ENCODE assay signal across 35 mouse cellular contexts in the genomic region with DNA sequence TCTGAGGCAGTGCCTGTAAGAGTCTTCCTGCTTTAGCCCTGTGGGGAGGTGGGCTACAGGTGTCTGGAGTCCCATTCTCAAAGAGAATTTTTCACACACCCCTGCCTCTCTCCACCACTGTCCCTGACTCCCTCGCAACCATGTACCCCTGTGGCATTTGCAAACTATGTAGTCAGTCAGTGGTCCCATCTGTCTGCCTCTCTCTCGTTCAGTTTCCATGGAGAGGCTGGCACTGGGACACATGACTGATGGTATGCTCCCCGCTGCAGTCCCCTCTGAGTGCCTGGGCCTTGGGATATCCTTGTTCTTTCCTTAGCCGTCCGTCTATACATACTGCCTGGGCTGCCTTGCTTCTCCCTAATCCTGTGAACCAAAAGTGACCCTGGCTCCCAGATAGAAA. TPM values are rescaled to one million over a fixed set of nuclear protein-coding genes. Genes with fewer than 3 reads are reported as not detected.
DNase-seq lines count a peak whose midpoint lies in the region; ATAC-seq and TF ChIP-seq lines count a peak whose summit lies in the region.
"Had no signal": no experiment of that assay in that cellular context is flagged by ENCODE, and none has a peak within 500 bp of the region (broad histone marks: within the 10 kb centered on the region; RNA-seq: fewer than 3 reads in every experiment).

No protein-coding gene starts in this region.

- H3K9ac ChIP-seq in liver, embryonic 15.5 days, result no peak overlapping the region
- no peak overlapping the region for H3K9ac ChIP-seq in liver, postnatal 0 days (replicated peaks)
- H3K9ac ChIP-seq: forebrain, embryonic 12.5 days; forebrain, embryonic 15.5 days; heart, embryonic 12.5 days; heart, embryonic 15.5 days; hindbrain, embryonic 13.5 days had no signal

- no peak overlapping the region for H3K27ac ChIP-seq in liver, embryonic 15.5 days (replicated peaks)
- no peak overlapping the region for H3K27ac ChIP-seq in liver, postnatal 0 days (ENCODE audit: low read depth)
- H3K27ac ChIP-seq: forebrain, embryonic 12.5 days; forebrain, embryonic 15.5 days; heart, embryonic 15.5 days; hindbrain, embryonic 10.5 days; hindbrain, embryonic 13.5 days had no signal

- H3K9me3 ChIP-seq in liver, embryonic 15.5 days (replicated peaks), result no peaks in the 10 kb centered on the region
- no peaks in the 10 kb centered on the region for H3K9me3 ChIP-seq in liver, postnatal 0 days (ENCODE audit: low read length)
- H3K9me3 ChIP-seq: forebrain, embryonic 15.5 days; G1E; heart, embryonic 15.5 days; hindbrain, embryonic 13.5 days had no signal

- TF ChIP-seq CTCF in liver, postnatal 0 days (IDR thresholded peaks at IDR 0.05; ENCODE audit: low read depth), result no peak

- H3K4me1 ChIP-seq in liver, embryonic 15.5 days (replicated peaks), result no peaks in the 10 kb centered on the region
- no peaks in the 10 kb centered on the region for H3K4me1 ChIP-seq in liver, postnatal 0 days (ENCODE audit: insufficient read depth)
- H3K4me1 ChIP-seq: forebrain, embryonic 15.5 days; heart, embryonic 15.5 days had no signal

- TF ChIP-seq EP300 in liver, postnatal 0 days (IDR thresholded peaks at IDR 0.05; ENCODE audit: low read depth), result no peak

- no peak overlapping the region for H3K4me3 ChIP-seq in liver, embryonic 15.5 days (replicated peaks)
- no peak overlapping the region for H3K4me3 ChIP-seq in liver, postnatal 0 days (ENCODE audit: low read depth, low read length)
- H3K4me3 ChIP-seq: forebrain, embryonic 12.5 days; forebrain, embryonic 15.5 days; heart, embryonic 12.5 days; heart, embryonic 15.5 days; hindbrain, embryonic 10.5 days; hindbrain, embryonic 13.5 days had no signal

- DNase-seq in layer of hippocampus, adult 11-12 months (ENCODE audit: low spot score), result peak; percentile 39
- DNase-seq in layer of hippocampus, adult 8-10 months (ENCODE audit: low spot score in 2 of 2), result no peak
- no peak for DNase-seq in liver, postnatal 0 days
- DNase-seq in brain, adult 2 months (ENCODE audit: low read depth, low spot score), result peak; percentile 42
- DNase-seq in layer of hippocampus, adult 9-11 months, result peak; percentile 70
- DNase-seq in adrenal gland, postnatal 25 days, result no peak
- no peak for DNase-seq in heart, adult 18-20 months
- DNase-seq: adrenal gland, postnatal 10 days; B cell, adult 2 months; cerebellum, adult 11-12 months; cerebellum, adult 8-10 months; cerebellum, postnatal 10 days; cerebellum, postnatal 36 days; gastrocnemius, postnatal 10 days; gastrocnemius, postnatal 36 days; heart, postnatal 10 days; heart, postnatal 36 days had no signal

- H3K4me2 ChIP-seq in liver, embryonic 15.5 days, result no peak overlapping the region
- H3K4me2 ChIP-seq in liver, postnatal 0 days (ENCODE audit: low read depth, low read length), result no peak overlapping the region
- H3K4me2 ChIP-seq: forebrain, embryonic 12.5 days; forebrain, embryonic 15.5 days; heart, embryonic 12.5 days; heart, embryonic 15.5 days; hindbrain, embryonic 13.5 days had no signal

- WGBS in liver, embryonic 15.5 days (ENCODE audit: insufficient replicate concordance), result 73% methylated on average over 5 of the region's 5 CpGs
- WGBS in liver, postnatal 0 days (ENCODE audit: insufficient replicate concordance), result 82% methylated on average over 5 of the region's 5 CpGs

- H3K27me3 ChIP-seq in liver, embryonic 15.5 days, result no peaks in the 10 kb centered on the region
- H3K27me3 ChIP-seq in liver, postnatal 0 days (ENCODE audit: insufficient read depth, low read length), result no peaks in the 10 kb centered on the region
- H3K27me3 ChIP-seq: CH12.LX; forebrain, embryonic 12.5 days; forebrain, embryonic 15.5 days; heart, embryonic 15.5 days; hindbrain, embryonic 13.5 days; Patski had no signal

- H3K36me3 ChIP-seq in liver, embryonic 15.5 days (replicated peaks), result no peaks in the 10 kb centered on the region
- H3K36me3 ChIP-seq in liver, postnatal 0 days (replicated peaks; ENCODE audit: insufficient read depth, low read length), result no peaks in the 10 kb centered on the region
- H3K36me3 ChIP-seq: forebrain, embryonic 12.5 days; forebrain, embryonic 15.5 days; heart, embryonic 12.5 days; heart, embryonic 15.5 days; hindbrain, embryonic 10.5 days; hindbrain, embryonic 13.5 days had no signal

- ATAC-seq in liver, embryonic 15.5 days (ENCODE audit: insufficient read depth), result 0 out of 2 replicates have a peak, but pooled peaks have one; percentile 25
- no peak for ATAC-seq in liver, postnatal 0 days
- ATAC-seq: forebrain, embryonic 15.5 days; hindbrain, embryonic 16.5 days; Patski had no signal

RNA-seq across cellular contexts. Expression of a gene that starts 28.7 kb away (rescaled TPM):
- total RNA-seq in layer of hippocampus, adult 8-10 months (2022), result 10 to 100 TPM; 49.5 to 52.8 (median 51.5) TPM
- 2.8 and 2.9 TPM in 2 replicates for polyA plus RNA-seq in liver, embryonic 15.5 days (2015; fragmentation: Nextera tagmentation; extraction: Ambion mirVana)
- polyA plus RNA-seq in liver, postnatal 0 days (2015; fragmentation: Nextera tagmentation; extraction: Ambion mirVana), result 3.5 and 3.9 TPM in 2 replicates
- total RNA-seq in adrenal gland, postnatal 25 days (2021), result 6.5 and 8.1 TPM in 2 replicates
- 1 to 10 TPM; 2.2 to 2.9 TPM for total RNA-seq in heart, adult 18-20 months (2021)

RNA-seq across cellular contexts. Expression of a gene that starts 37.6 kb away (rescaled TPM):
- total RNA-seq in layer of hippocampus, adult 8-10 months (2022), result not detected
- 0.03 TPM in 1 of 2 replicates, not detected in the other for polyA plus RNA-seq in liver, embryonic 15.5 days (2015; fragmentation: Nextera tagmentation; extraction: Ambion mirVana)
- not detected in 2 replicates for polyA plus RNA-seq in liver, postnatal 0 days (2015; fragmentation: Nextera tagmentation; extraction: Ambion mirVana)
- not detected in 2 replicates for total RNA-seq in adrenal gland, postnatal 25 days (2021)
- total RNA-seq in heart, adult 18-20 months (2021), result not detected
- total RNA-seq: adrenal gland, adult 18-20 months; adrenal gland, postnatal 10 days; CH12.LX; gastrocnemius, adult 18-20 months; gastrocnemius, postnatal 10 days; gastrocnemius, postnatal 36 days; granulocyte monocyte progenitor cell, adult 5-6 weeks; heart, postnatal 10 days; heart, postnatal 36 days had no signal
- polyA plus RNA-seq: brain, embryonic 14.5 days; cortical plate, adult 2 months; embryonic facial prominence, embryonic 11.5 days; embryonic facial prominence, embryonic 14.5 days; forebrain, embryonic 12.5 days; forebrain, embryonic 15.5 days; G1E; heart, embryonic 12.5 days; heart, embryonic 15.5 days; hindbrain, embryonic 10.5 days; hindbrain, embryonic 16.5 days; Patski had no signal

Comparison
In these comparisons a context has a peak if more than half of its experiments do, and no peak if none do; other contexts are left out.
1. DNase-seq: peak in layer of hippocampus, adult 11-12 months (single experiment), brain, adult 2 months (single experiment) and layer of hippocampus, adult 9-11 months (single experiment); none in layer of hippocampus, adult 8-10 months (0 of 2), liver, postnatal 0 days (single experiment), adrenal gland, postnatal 25 days (single experiment) and heart, adult 18-20 months (0 of 2).